Mouse (Mus musculus) embryonic fibroblast, embryonic 13.5 days (primary cell): Measurements from ENCODE around the gene Ear2. TPM values are rescaled to one million over a fixed set of nuclear protein-coding genes. Genes with fewer than 3 reads are reported as not detected.
"Not testable (repeated sequence)": the region's sequence is repeated elsewhere in the genome, so short reads cannot be mapped to it uniquely, and the experiment has no call there.

Source experiments
- H3K27ac ChIP-seq: 2 replicates; pipeline ENCODE4 v1.5.1; 2012; ENCODE audit warnings: low read length, control low read depth, inconsistent platforms; ENCODE audit not compliant: insufficient read depth
- H3K4me1 ChIP-seq: 2 replicates; pipeline ENCODE4 v1.6.1; 2011; ENCODE audit warnings: low read length; ENCODE audit not compliant: control insufficient read depth, insufficient read depth
- H3K4me3 ChIP-seq: 2 replicates; pipeline ENCODE4 v1.5.1; 2011; ENCODE audit warnings: mild to moderate bottlenecking, control low read depth, low read length; ENCODE audit not compliant: insufficient read depth
- CTCF ChIP-seq: IDR thresholded peaks from 2 replicates; pipeline ENCODE4 v1.5.1; 2011; ENCODE audit warnings: mild to moderate bottlenecking, control low read depth, low read length, moderate library complexity, borderline replicate concordance; ENCODE audit not compliant: insufficient read depth
- POLR2A ChIP-seq: IDR thresholded peaks from 2 replicates; pipeline ENCODE4 v1.6.1; 2011; ENCODE audit warnings: low read depth, mild to moderate bottlenecking, control low read depth, low read length, moderate library complexity
- polyA plus RNA-seq: library from polyadenylated mRNA; stranded (reverse); fragments of >200 nt; gene quantifications from 2 replicates; pipeline ENCODE4 v1.2.4, GENCODE M21; 2011; ENCODE audit warnings: low read depth; ENCODE audit not compliant: missing spikeins, insufficient read length

Gene Ear2
- not detected in 2 replicates for polyA plus RNA-seq

- not testable (repeated sequence) for H3K4me3 ChIP-seq, H3K4me1 ChIP-seq, H3K27ac ChIP-seq
Measured at GRCm38 (mm10) chr14:44102354-44102753, at the start of gene Ear2. Gene Ear2 (plus strand): TSS chr14:44102654.

DNA sequence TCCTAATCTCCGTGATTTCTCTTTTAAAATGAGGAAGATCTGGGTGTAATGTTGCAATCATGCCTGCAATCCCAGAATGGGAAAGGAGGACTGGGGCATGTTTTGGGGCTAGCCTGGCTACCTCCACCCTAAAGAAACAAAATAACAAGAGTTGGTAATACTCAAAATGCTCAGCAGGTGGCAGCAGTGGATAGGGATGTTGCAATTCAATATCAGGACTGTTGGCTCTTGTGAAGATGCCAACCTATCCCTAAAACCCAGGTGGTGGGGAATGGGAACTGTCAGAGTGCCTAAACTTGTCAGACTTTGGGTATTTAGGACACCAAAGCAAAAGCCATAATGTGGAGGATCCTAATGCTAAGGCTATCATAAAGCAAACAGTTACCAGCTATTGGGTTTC is 34.6 kb upstream of the Ear2 start:
- not testable (repeated sequence) for H3K27ac ChIP-seq, H3K4me3 ChIP-seq

GRCm38 (mm10) chr14:44070595-44070994 is 31.9 kb upstream of the Ear2 start:
- H3K27ac ChIP-seq, H3K4me3 ChIP-seq, H3K4me1 ChIP-seq: not testable (repeated sequence)

More for the DNA sequence above, 34.6 kb upstream of the Ear2 start:
- H3K4me1 ChIP-seq = not testable (repeated sequence)

DNA sequence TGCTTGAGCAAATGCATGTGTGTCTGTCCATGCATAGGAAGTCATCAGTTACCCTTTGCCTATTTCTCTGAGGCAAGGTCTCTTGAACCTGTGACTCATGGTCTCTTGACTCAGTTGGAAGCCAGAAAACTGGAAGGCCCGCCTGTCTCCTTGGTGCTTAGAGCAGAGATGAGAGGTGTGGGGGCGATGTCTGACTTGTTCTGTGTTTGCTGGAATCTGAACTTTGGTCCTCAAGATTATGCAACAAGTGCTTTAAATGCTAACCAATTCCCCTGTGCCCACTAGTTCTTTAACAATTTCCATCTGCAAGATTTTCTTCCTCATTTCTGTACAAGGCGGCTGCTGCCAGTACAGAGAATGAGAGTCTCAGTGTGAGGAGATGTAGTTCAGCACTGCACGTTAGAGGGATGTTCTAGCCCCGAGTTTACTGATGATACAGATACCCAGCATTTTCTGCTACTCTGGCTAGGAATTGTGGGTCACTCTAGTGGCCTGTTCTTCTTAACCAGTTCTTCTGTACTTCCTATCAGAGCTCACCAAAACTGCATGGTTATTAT is 24.6 kb upstream of the Ear2 start:
- H3K4me1 ChIP-seq, H3K27ac ChIP-seq, H3K4me3 ChIP-seq: not testable (repeated sequence)

- not testable (repeated sequence) for H3K4me3 ChIP-seq, H3K27ac ChIP-seq, H3K4me1 ChIP-seq
Measured at GRCm38 (mm10) chr14:44086588-44086987, 15.9 kb upstream of the Ear2 start.

DNA sequence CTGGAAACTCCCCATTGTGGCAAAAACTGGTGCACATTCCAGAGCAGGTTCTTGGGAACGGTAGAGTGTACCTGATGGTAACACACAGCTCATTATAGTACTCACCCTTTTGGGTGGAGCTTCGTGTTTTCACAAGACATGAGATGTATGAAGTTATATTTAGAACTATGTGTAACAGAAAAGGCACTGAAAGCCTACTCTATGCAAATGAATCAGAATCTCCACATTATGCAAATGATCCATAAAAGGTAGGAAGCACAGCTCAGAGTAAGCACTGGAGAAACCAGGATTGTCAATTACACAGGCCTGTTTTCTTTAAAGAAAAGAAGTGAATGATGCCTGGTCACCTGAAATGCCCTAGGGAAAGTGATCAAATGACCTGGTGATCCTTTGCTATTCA is 14.9 kb upstream of the Ear2 start:
- not testable (repeated sequence) for H3K4me1 ChIP-seq, H3K27ac ChIP-seq

DNA sequence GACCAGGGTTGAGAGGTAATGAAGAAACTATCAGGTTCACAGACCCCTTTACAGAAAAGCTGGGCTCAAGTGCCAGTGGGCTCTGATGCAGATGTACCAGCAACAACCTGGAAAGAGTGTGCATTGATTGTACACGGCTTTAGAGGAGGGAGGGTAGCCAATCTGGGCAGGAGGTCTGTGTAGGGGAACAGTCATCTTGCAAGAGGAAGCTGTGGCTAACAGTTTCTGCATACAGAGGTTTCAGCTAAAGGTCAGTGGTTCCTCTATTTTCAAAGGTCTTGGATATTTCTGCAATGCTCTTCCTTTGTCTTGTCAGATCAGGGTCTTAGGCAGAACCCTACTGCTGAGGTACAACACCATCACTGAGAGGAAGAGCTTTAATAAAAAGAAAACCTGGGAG is 10.9 kb upstream of the Ear2 start:
- H3K4me3 ChIP-seq, H3K4me1 ChIP-seq, H3K27ac ChIP-seq: not testable (repeated sequence)

More for the DNA sequence above, 14.9 kb upstream of the Ear2 start:
- H3K4me3 ChIP-seq = not testable (repeated sequence)

GRCm38 (mm10) chr14:44094445-44094844 is 8.0 kb upstream of the Ear2 start:
- H3K27ac ChIP-seq, H3K4me1 ChIP-seq, H3K4me3 ChIP-seq: not testable (repeated sequence)

DNA sequence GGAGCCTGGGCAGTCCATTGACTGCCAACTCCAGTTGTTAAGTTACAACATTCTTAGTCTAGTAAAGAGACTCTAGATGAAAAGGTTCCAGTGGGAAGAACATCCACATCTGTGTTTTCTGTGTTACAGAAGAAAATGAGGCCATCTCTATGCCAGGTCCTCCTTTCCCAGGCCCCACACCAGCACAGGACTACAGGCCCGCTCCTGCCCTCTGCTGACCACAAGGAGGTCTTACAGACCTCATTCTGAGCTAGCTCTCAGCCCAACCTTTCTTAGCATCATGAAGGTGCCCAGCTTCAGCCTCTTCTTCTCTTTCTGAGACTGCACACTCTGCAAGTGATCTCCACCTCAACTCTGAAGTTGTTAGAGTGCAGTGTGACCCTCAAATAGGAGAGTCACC is 2.4 kb upstream of the Ear2 start:
- H3K27ac ChIP-seq, H3K4me1 ChIP-seq, H3K4me3 ChIP-seq: not testable (repeated sequence)

DNA sequence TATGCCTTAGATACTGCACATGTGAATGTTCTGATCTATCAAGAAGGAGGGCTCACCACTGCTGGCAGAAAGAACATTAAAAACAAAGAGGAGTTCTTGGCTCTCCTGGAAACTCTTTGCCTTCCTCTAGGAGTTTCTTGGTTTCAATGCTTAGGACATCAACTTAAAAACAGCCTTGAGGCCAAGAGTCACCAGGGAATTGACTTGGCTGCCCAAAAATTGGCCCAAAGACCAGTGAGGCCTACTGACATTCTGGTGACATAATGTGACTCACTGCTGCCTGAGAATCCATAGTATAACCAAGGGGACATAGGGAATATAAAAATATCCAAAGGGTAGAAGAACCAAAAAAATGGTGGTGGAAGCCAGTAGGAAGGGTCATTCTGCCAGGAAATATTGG is 8.5 kb downstream of the Ear2 start:
- H3K27ac ChIP-seq = no peak overlapping the region
- H3K4me1 ChIP-seq = no peaks in the 10 kb centered on the region
- no peak for TF ChIP-seq POLR2A
- TF ChIP-seq CTCF = no peak
- no peak overlapping the region for H3K4me3 ChIP-seq

GRCm38 (mm10) chr14:44123551-44123950 is 21.1 kb downstream of the Ear2 start, which contains the start of gene Gm3327:
Gene Gm3327 (plus strand): TSS chr14:44123851.
- H3K4me1 ChIP-seq, H3K4me3 ChIP-seq, H3K27ac ChIP-seq: not testable (repeated sequence)

Other genes with a start within 250 kb of the Ear2 start
- not detected in 2 replicates for gene Ear1, start 227.1 kb upstream of the Ear2 start, polyA plus RNA-seq
- gene Ear10, start 179.1 kb upstream of the Ear2 start, polyA plus RNA-seq = not detected in 2 replicates
- gene Gm8113, start 177.3 kb upstream of the Ear2 start, polyA plus RNA-seq = 2.7 and 3.4 TPM in 2 replicates
- gene Ang5, start 145.6 kb upstream of the Ear2 start, polyA plus RNA-seq = not detected in 2 replicates
- gene Ang6, start 100.4 kb upstream of the Ear2 start, polyA plus RNA-seq = not detected in 2 replicates
- not detected in 2 replicates for gene Gm3327, start 21.2 kb downstream of the Ear2 start, polyA plus RNA-seq
- gene Gm8212, start 95.0 kb downstream of the Ear2 start, polyA plus RNA-seq = not detected in 2 replicates
- gene 4930503E14Rik, start 110.6 kb downstream of the Ear2 start, polyA plus RNA-seq = not detected in 2 replicates
- gene Gm8220, start 182.9 kb downstream of the Ear2 start, polyA plus RNA-seq = not detected in 2 replicates
- not detected in 2 replicates for gene Gm5930, start 235.9 kb downstream of the Ear2 start, polyA plus RNA-seq